Mouse (Mus musculus) myocyte (in vitro differentiated cells): Measurements from ENCODE around the gene Hoxa4. TPM values are rescaled to one million over a fixed set of nuclear protein-coding genes. Genes with fewer than 3 reads are reported as not detected.

Experiments used
- H3K27me3 ChIP-seq: one replicate; pipeline ENCODE4 v1.6.1; 2011; ENCODE audit not compliant: control insufficient read depth, insufficient read depth, insufficient read length
- H3K36me3 ChIP-seq: one replicate; pipeline ENCODE4 v1.6.1; 2011; ENCODE audit not compliant: control insufficient read depth, insufficient read depth
- H3K4me2 ChIP-seq: one replicate; pipeline ENCODE4 v1.6.1; 2011; ENCODE audit warnings: low read depth, control low read depth
- H3K4me3 ChIP-seq: one replicate; pipeline ENCODE4 v1.5.1; 2011; ENCODE audit warnings: mild to moderate bottlenecking, control low read depth, moderate library complexity
- H3K79me2 ChIP-seq: one replicate; pipeline ENCODE4 v1.6.1; 2011; ENCODE audit not compliant: control insufficient read depth, insufficient read depth
- H3ac ChIP-seq: one replicate; pipeline ENCODE4 v1.6.1; 2011; ENCODE audit not compliant: control insufficient read depth, insufficient read length
- CEBPB ChIP-seq: IDR thresholded peaks from 2 replicates; pipeline ENCODE4 v1.6.1; 2011; ENCODE audit warnings: mild to moderate bottlenecking, moderate library complexity; ENCODE audit not compliant: poor library complexity, insufficient read depth, severe bottlenecking
- E2F4 ChIP-seq: IDR thresholded peaks from one replicate; pipeline ENCODE4 v1.6.1; 2011; ENCODE audit warnings: mild to moderate bottlenecking, control low read depth, moderate library complexity; ENCODE audit not compliant: insufficient read depth
- MAX ChIP-seq: IDR thresholded peaks from one replicate; pipeline ENCODE4 v1.6.1; 2011; ENCODE audit warnings: low read depth, mild to moderate bottlenecking, control low read depth
- MYOD1 ChIP-seq, 3 experiments: IDR thresholded peaks; one replicate each; pipeline ENCODE4 v1.6.1; 2011; ENCODE audit warnings: control low read depth in 2 of 3, low read depth in 2 of 3, mild to moderate bottlenecking in 2 of 3, moderate library complexity in 1 of 3; ENCODE audit not compliant: insufficient read length in 2 of 3, control insufficient read depth in 1 of 3
- MYOG ChIP-seq, 3 experiments: IDR thresholded peaks; one replicate each; pipeline ENCODE4 v1.6.1; 2011; ENCODE audit warnings: control low read depth in 2 of 3, low read depth in 2 of 3, mild to moderate bottlenecking in 2 of 3; ENCODE audit not compliant: insufficient read length in 2 of 3, control insufficient read depth in 1 of 3, insufficient read depth in 1 of 3
- POLR2A ChIP-seq: IDR thresholded peaks from one replicate; pipeline ENCODE4 v1.6.1; 2011; ENCODE audit warnings: low read depth, mild to moderate bottlenecking, control low read depth, moderate library complexity; ENCODE audit not compliant: insufficient read length
- POLR2AphosphoS2 ChIP-seq: IDR thresholded peaks from one replicate; pipeline ENCODE4 v1.6.1; 2011; ENCODE audit warnings: low read depth, control low read depth; ENCODE audit not compliant: insufficient read length
- REST ChIP-seq: IDR thresholded peaks from one replicate; pipeline ENCODE4 v1.6.1; 2011; ENCODE audit warnings: mild to moderate bottlenecking, control low read depth, moderate library complexity; ENCODE audit not compliant: insufficient read depth, insufficient read length
- SRF ChIP-seq: IDR thresholded peaks from one replicate; pipeline ENCODE4 v1.6.1; 2011; ENCODE audit warnings: low read depth; ENCODE audit not compliant: control insufficient read depth, insufficient read length
- TCF12 ChIP-seq: IDR thresholded peaks from one replicate; pipeline ENCODE4 v1.6.1; 2011; ENCODE audit warnings: mild to moderate bottlenecking, control low read depth; ENCODE audit not compliant: poor library complexity, insufficient read depth, severe bottlenecking
- TCF3 ChIP-seq: IDR thresholded peaks from one replicate; pipeline ENCODE4 v1.6.1; 2011; ENCODE audit warnings: low read depth, control low read depth; ENCODE audit not compliant: insufficient read length
- USF1 ChIP-seq: IDR thresholded peaks from one replicate; pipeline ENCODE4 v1.6.1; 2011; ENCODE audit warnings: low read depth, mild to moderate bottlenecking, control low read depth, moderate library complexity
- polyA plus RNA-seq: library from polyadenylated mRNA; unstranded; fragments of >200 nt; fragmentation: generic; extraction: Trizol; gene quantifications from one replicate; pipeline ENCODE4 v1.2.1, GENCODE M21; 2012; ENCODE audit warnings: missing spikeins

Hoxa4 gene
- polyA plus RNA-seq, 1 experiment = 1.4 TPM

- TF ChIP-seq TCF12 (no peak), USF1 (no peak), MYOD1 (IDR thresholded peaks at IDR 0.05; ENCODE audit: control insufficient read depth in 1 of 3, insufficient read length in 2 of 3, low read depth in 2 of 3) (no peak), MAX (no peak), REST (no peak), TCF3 (no peak), MYOG (IDR thresholded peaks at IDR 0.05; ENCODE audit: control insufficient read depth in 1 of 3, insufficient read depth in 1 of 3, insufficient read length in 2 of 3, low read depth in 2 of 3) (no peak), SRF (no peak), E2F4 (no peak), POLR2AphosphoS2 (no peak), POLR2A (no peak), CEBPB (no peak)
- Histone ChIP-seq H3K79me2 (no peaks in the 10 kb centered on the region), H3ac (no peak overlapping the region), H3K4me3 (no peak overlapping the region), H3K36me3 (no peaks in the 10 kb centered on the region), H3K4me2 (no peak overlapping the region), H3K27me3 (no peaks in the 10 kb centered on the region)
Observed at GRCm38 (mm10) chr6:52176391-52176790, 15.2 kb downstream of the Hoxa4 start.

DNA sequence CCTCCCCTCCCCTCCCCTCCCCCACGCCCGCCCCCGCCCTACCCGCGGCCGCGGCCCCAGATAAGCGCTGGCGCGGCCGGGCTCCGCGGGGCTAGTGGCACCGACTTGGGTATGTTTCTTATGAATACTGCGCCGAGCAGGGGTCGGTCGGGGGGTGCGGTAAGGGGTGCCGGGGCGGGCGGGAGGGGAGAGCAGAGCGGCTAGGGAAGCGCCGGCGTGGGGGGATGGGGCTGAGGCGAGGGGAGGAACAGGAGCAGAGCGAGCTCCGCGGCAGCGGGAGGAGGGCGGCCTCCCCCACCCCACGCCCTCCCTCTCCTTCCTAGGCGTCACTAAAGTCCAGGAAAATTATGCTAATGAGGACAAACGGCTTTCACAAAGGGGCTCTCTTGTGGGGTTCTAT, 15.7 kb downstream of the Hoxa4 start:
- H3K79me2 ChIP-seq = no peaks in the 10 kb centered on the region
- H3K36me3 ChIP-seq = no peaks in the 10 kb centered on the region
- no peak overlapping the region for H3K4me3 ChIP-seq
- H3K27me3 ChIP-seq = no peaks in the 10 kb centered on the region
- TF ChIP-seq MYOG (IDR thresholded peaks at IDR 0.05; ENCODE audit: control insufficient read depth in 1 of 3, insufficient read depth in 1 of 3, insufficient read length in 2 of 3, low read depth in 2 of 3) (no peak), POLR2A (no peak), REST (no peak), E2F4 (no peak), TCF12 (no peak), USF1 (no peak), CEBPB (no peak), TCF3 (no peak), MYOD1 (IDR thresholded peaks at IDR 0.05; ENCODE audit: control insufficient read depth in 1 of 3, insufficient read length in 2 of 3, low read depth in 2 of 3) (no peak), SRF (no peak), POLR2AphosphoS2 (no peak), MAX (no peak)
- no peak overlapping the region for H3K4me2 ChIP-seq
- H3ac ChIP-seq = no peak overlapping the region

DNA sequence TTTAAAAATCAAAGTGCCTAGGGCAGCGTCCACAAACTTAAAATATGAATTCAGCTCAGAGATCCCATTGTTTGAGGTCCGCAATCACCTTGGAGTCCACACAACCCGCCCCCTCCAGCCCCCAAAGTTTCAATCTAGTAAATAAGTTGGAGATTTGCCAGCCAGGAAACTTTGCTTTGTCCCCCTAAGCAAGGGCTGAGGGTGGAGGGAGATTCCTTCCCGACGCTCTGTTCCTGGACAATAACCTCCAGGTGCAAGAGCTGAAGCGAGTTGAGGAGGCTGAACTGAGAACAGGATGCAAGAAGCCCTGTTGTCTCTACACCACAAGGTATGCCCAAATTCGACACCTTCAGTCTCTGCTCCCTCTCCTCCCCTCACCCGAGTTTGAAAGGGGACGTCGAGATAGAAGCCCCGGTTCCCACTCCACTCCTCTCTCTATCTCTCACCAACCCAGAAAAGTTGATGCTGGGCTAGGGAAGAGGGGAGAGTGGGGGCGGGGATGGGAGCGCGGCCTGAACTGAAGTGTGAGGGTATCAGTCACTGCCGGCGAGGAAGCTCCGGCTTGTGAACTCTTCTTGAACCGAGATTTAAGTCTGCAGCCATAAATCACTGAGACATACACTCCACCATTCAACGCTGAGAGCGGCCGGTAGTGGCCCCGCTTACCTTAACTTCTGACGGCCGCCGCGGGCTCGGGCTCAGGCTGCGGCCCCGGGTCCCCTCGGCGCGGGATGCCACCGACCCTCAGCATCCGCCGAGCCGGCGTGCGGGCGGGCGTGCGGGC, 16.4 kb downstream of the Hoxa4 start:
- Histone ChIP-seq H3K36me3 (no peaks in the 10 kb centered on the region), H3K27me3 (no peaks in the 10 kb centered on the region)

DNA sequence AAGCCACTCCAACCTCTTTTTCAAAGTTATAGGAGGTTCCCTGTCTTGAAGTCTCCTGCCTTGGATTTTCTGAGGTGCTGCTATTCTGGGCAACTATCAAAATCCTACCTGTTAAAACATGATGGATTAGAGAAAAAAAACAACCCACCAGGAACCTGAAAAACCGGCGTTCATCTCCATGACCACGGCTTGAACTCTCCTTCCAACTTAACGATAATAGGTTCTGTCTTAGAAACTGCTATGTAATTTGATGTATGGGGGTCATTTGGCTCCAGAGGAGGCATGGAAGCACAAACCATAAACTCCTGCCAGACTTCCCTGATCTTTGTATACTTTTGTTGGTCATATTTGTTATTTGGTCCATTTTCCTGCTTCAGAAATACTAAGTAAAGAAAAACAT, 17.9 kb downstream of the Hoxa4 start:
- H3K4me3 ChIP-seq = no peak overlapping the region
- no peak overlapping the region for H3K4me2 ChIP-seq
- no peaks in the 10 kb centered on the region for H3K79me2 ChIP-seq
- H3K27me3 ChIP-seq = no peaks in the 10 kb centered on the region
- H3K36me3 ChIP-seq = no peaks in the 10 kb centered on the region
- H3ac ChIP-seq = no peak overlapping the region
- TF ChIP-seq TCF3 (no peak), TCF12 (no peak), POLR2AphosphoS2 (no peak), USF1 (no peak), MYOG (IDR thresholded peaks at IDR 0.05; ENCODE audit: control insufficient read depth in 1 of 3, insufficient read depth in 1 of 3, insufficient read length in 2 of 3, low read depth in 2 of 3) (no peak), REST (no peak), MAX (no peak)

More for the DNA sequence above, 16.4 kb downstream of the Hoxa4 start:
- Histone ChIP-seq H3K4me3 (no peak overlapping the region), H3K79me2 (no peaks in the 10 kb centered on the region), H3K4me2 (no peak overlapping the region), H3ac (no peak overlapping the region)
- TF ChIP-seq USF1 (no peak), MAX (no peak)

DNA sequence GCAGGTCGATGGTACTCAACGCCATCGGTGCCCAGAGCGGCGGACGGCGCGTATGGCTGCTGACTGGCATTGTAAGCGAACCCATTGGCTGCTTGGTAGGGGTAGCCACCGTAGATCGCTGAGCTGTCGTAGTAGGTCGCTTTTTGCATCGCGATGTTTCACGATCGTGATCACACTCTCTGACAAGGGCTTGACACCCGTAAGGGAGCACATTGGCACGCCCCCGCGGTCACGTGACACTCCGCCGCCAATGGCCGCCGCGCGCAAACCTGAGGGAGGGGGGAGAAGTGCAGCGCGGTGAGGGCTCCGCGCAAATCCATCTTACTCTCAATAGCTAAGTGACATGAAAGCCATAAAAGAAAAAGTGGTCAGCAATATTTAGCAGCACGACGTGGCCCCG, 19.1 kb downstream of the Hoxa4 start:
- Histone ChIP-seq H3K27me3 (no peaks in the 10 kb centered on the region), H3K79me2 (no peaks in the 10 kb centered on the region), H3ac (no peak overlapping the region), H3K4me3 (no peak overlapping the region), H3K36me3 (no peaks in the 10 kb centered on the region), H3K4me2 (no peak overlapping the region)
- no peak for TF ChIP-seq USF1
- no peak for TF ChIP-seq MYOD1 (IDR thresholded peaks at IDR 0.05; ENCODE audit: control insufficient read depth in 1 of 3, insufficient read length in 2 of 3, low read depth in 2 of 3)
- TF ChIP-seq TCF12 = no peak
- no peak for TF ChIP-seq CEBPB
- TF ChIP-seq REST = no peak
- TF ChIP-seq MAX = no peak
- TF ChIP-seq POLR2A = no peak
- TF ChIP-seq MYOG (IDR thresholded peaks at IDR 0.05; ENCODE audit: control insufficient read depth in 1 of 3, insufficient read depth in 1 of 3, insufficient read length in 2 of 3, low read depth in 2 of 3) = no peak
- TF ChIP-seq POLR2AphosphoS2 = no peak
- TF ChIP-seq SRF = no peak
- no peak for TF ChIP-seq E2F4
- TF ChIP-seq TCF3 = no peak
